Mouse (Mus musculus) forebrain, embryonic 14.5 days (tissue): ENCODE measurements around the gene Mroh2a. TPM values are rescaled to one million over a fixed set of nuclear protein-coding genes. Genes with fewer than 3 reads are reported as not detected.

Source experiments
- ATAC-seq: fragments of 200-750 bp; cut with Nextera tagmentation; 2 replicates; pipeline ENCODE4 v1.8.0; 2017; ENCODE audit warnings: mild to moderate bottlenecking, moderate library complexity
- DNase-seq: peaks from one replicate; pipeline ENCODE4 v3.0.0-alpha.2; 2015; ENCODE audit warnings: low spot score
- H3K27ac ChIP-seq: fragments of 300-500 bp; sonication (generic); 2 replicates; pipeline ENCODE4 v1.5.1; 2014; ENCODE audit warnings: low read depth, mild to moderate bottlenecking, control low read depth, low read length, moderate library complexity
- H3K27me3 ChIP-seq: fragments of 300-500 bp; sonication (generic); replicated peaks from 2 replicates; pipeline ENCODE4 v1.6.1; 2014; ENCODE audit warnings: low read length, control low read depth, mixed read lengths; ENCODE audit not compliant: control insufficient read depth, insufficient read depth
- H3K36me3 ChIP-seq: fragments of 300-500 bp; sonication (generic); 2 replicates; pipeline ENCODE4 v1.6.1; 2014; ENCODE audit warnings: low read length, control low read depth; ENCODE audit not compliant: control insufficient read depth, insufficient read depth
- H3K4me1 ChIP-seq: fragments of 300-500 bp; sonication (generic); 2 replicates; pipeline ENCODE4 v1.6.1; 2014; ENCODE audit warnings: antibody characterized with exemption, low read length, control low read depth; ENCODE audit not compliant: control insufficient read depth, insufficient read depth
- H3K4me2 ChIP-seq: fragments of 300-500 bp; sonication (generic); 2 replicates; pipeline ENCODE4 v1.6.1; 2014; ENCODE audit warnings: mild to moderate bottlenecking, control low read depth, low read length
- H3K4me3 ChIP-seq: fragments of 300-500 bp; sonication (generic); 2 replicates; pipeline ENCODE4 v1.5.1; 2014; ENCODE audit warnings: low read depth, low read length, control low read depth
- H3K9ac ChIP-seq: fragments of 300-500 bp; sonication (generic); 2 replicates; pipeline ENCODE4 v1.6.1; 2014; ENCODE audit warnings: mild to moderate bottlenecking, low read length, control low read depth, moderate library complexity
- H3K9me3 ChIP-seq: fragments of 300-500 bp; sonication (generic); replicated peaks from 2 replicates; pipeline ENCODE4 v1.6.1; 2016; ENCODE audit warnings: low read length, control low read depth, mixed read lengths; ENCODE audit not compliant: control insufficient read depth
- WGBS: fragments of 180-500 bp; shearing (Covaris S2); extraction: QIAGEN DNeasy Blood & Tissue Kit; methylation state at CpG from one replicate; pipeline ENCODE4 v1.1.7; 2014; 5-methylcytosine and 5-hydroxymethylcytosine counted together
- polyA plus RNA-seq: library from polyadenylated mRNA; unstranded; fragments of >200 nt; fragmentation: Nextera tagmentation; extraction: Ambion mirVana; gene quantifications from 2 replicates; pipeline ENCODE4 v1.2.1, GENCODE M21; 2014

The Mroh2a gene
- polyA plus RNA-seq, 1 experiment from 2014 or later = 1.7 TPM

GRCm38 (mm10) chr1:88302057-88302740 is 75.4 kb downstream of the Mroh2a start:
- DNase-seq = no peak
- WGBS = 65% methylated on average over 14 of the region's 14 CpGs

GRCm38 (mm10) chr1:88303762-88304161 is 77.0 kb downstream of the Mroh2a start:
- Histone ChIP-seq H3K9me3 (peaks cover 81% of the 10 kb centered on the region), H3K4me1 (no peaks in the 10 kb centered on the region), H3K27ac (no peak overlapping the region), H3K27me3 (no peaks in the 10 kb centered on the region), H3K4me3 (no peak overlapping the region), H3K36me3 (no peaks in the 10 kb centered on the region), H3K9ac (no peak overlapping the region), H3K4me2 (no peak overlapping the region)
- ATAC-seq (no peak), DNase-seq (no peak)
- 65% methylated on average over 6 of the region's 6 CpGs for WGBS

More at GRCm38 (mm10) chr1:88302057-88302740, 75.4 kb downstream of the Mroh2a start:
- Histone ChIP-seq H3K36me3 (no peaks in the 10 kb centered on the region), H3K4me2 (no peak overlapping the region), H3K4me3 (no peak overlapping the region), H3K9me3 (peaks cover 79% of the 10 kb centered on the region), H3K27ac (no peak overlapping the region), H3K9ac (no peak overlapping the region), H3K27me3 (no peaks in the 10 kb centered on the region), H3K4me1 (no peaks in the 10 kb centered on the region)
- no peak for ATAC-seq

GRCm38 (mm10) chr1:88304261-88304985 is 77.6 kb downstream of the Mroh2a start:
- DNase-seq (no peak), ATAC-seq (no peak)
- 60% methylated on average over 8 of the region's 8 CpGs for WGBS
- Histone ChIP-seq H3K36me3 (no peaks in the 10 kb centered on the region), H3K27ac (no peak overlapping the region), H3K27me3 (no peaks in the 10 kb centered on the region), H3K4me1 (no peaks in the 10 kb centered on the region), H3K4me3 (no peak overlapping the region), H3K9me3 (peaks cover 81% of the 10 kb centered on the region), H3K4me2 (no peak overlapping the region), H3K9ac (no peak overlapping the region)

GRCm38 (mm10) chr1:88305018-88305795 is 78.4 kb downstream of the Mroh2a start:
- DNase-seq (no peak), ATAC-seq (no peak)

GRCm38 (mm10) chr1:88306543-88306942 is 79.8 kb downstream of the Mroh2a start:
- H3K4me2 ChIP-seq = no peak overlapping the region
- H3K4me1 ChIP-seq = no peaks in the 10 kb centered on the region
- no peak overlapping the region for H3K4me3 ChIP-seq
- no peaks in the 10 kb centered on the region for H3K36me3 ChIP-seq
- H3K27me3 ChIP-seq = no peaks in the 10 kb centered on the region
- DNase-seq = no peak
- H3K9ac ChIP-seq = no peak overlapping the region
- no peak overlapping the region for H3K27ac ChIP-seq
- peaks cover 73% of the 10 kb centered on the region for H3K9me3 ChIP-seq
- peak; percentile 8; the same call in 1 of the 2 replicates for ATAC-seq
- WGBS = 59% methylated on average over 1 of the region's 1 CpGs

More at GRCm38 (mm10) chr1:88305018-88305795, 78.4 kb downstream of the Mroh2a start:
- H3K4me1 ChIP-seq = no peaks in the 10 kb centered on the region
- H3K36me3 ChIP-seq = no peaks in the 10 kb centered on the region
- no peak overlapping the region for H3K4me2 ChIP-seq
- no peak overlapping the region for H3K4me3 ChIP-seq
- H3K9ac ChIP-seq = no peak overlapping the region
- WGBS = 49% methylated on average over 6 of the region's 6 CpGs
- H3K27ac ChIP-seq = no peak overlapping the region
- no peaks in the 10 kb centered on the region for H3K27me3 ChIP-seq
- peaks cover 81% of the 10 kb centered on the region for H3K9me3 ChIP-seq

GRCm38 (mm10) chr1:88307180-88307579 is 80.4 kb downstream of the Mroh2a start:
- 65% methylated on average over 12 of the region's 12 CpGs for WGBS
- ATAC-seq (no peak), DNase-seq (no peak)

GRCm38 (mm10) chr1:88309020-88309419 is 82.2 kb downstream of the Mroh2a start:
- Histone ChIP-seq H3K27me3 (no peaks in the 10 kb centered on the region), H3K9me3 (peaks cover 58% of the 10 kb centered on the region), H3K9ac (no peak overlapping the region), H3K27ac (no peak overlapping the region), H3K4me2 (no peak overlapping the region), H3K36me3 (no peaks in the 10 kb centered on the region), H3K4me3 (no peak overlapping the region), H3K4me1 (no peaks in the 10 kb centered on the region)
- DNase-seq (no peak), ATAC-seq (no peak)
- WGBS = 47% methylated on average over 2 of the region's 2 CpGs

More at GRCm38 (mm10) chr1:88307180-88307579, 80.4 kb downstream of the Mroh2a start:
- Histone ChIP-seq H3K27me3 (no peaks in the 10 kb centered on the region), H3K36me3 (no peaks in the 10 kb centered on the region), H3K4me2 (no peak overlapping the region), H3K4me3 (no peak overlapping the region), H3K9ac (no peak overlapping the region), H3K9me3 (peaks cover 72% of the 10 kb centered on the region), H3K4me1 (no peaks in the 10 kb centered on the region), H3K27ac (no peak overlapping the region)

- Histone ChIP-seq H3K9me3 (peaks cover 51% of the 10 kb centered on the region), H3K36me3 (no peaks in the 10 kb centered on the region), H3K4me3 (no peak overlapping the region), H3K27ac (no peak overlapping the region), H3K27me3 (no peaks in the 10 kb centered on the region), H3K4me1 (no peaks in the 10 kb centered on the region), H3K4me2 (no peak overlapping the region), H3K9ac (no peak overlapping the region)
- DNase-seq (no peak), ATAC-seq (no peak)
- 54% methylated on average over 3 of the region's 3 CpGs for WGBS
Measured at GRCm38 (mm10) chr1:88309905-88310304, 83.1 kb downstream of the Mroh2a start.
